Mouse (Mus musculus): ENCODE measurements around the gene Pzp.
A peak's percentile ranks its signal among the peaks of the same experiment; 100 is the strongest.

The Pzp gene

DNA sequence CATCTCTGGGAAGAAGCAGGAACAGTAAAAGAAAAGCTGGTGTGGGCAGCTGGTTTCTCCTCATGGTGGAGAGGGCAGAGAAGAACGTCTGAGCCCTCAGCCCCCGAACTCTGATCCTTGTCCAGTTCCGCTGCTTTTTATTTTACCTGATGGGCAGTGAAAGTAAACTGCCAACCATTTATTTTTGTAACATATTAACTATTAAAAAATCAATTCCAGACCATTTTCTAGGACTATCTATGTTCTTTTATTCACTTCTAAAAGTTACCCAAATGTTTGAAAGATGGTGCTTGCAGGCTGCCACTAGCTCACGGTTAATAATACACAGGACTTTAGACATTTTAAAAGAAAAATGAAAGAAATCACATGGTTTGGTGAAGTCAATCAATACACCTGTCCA lies at the start of gene Pzp:
Gene Pzp (minus strand): TSS at position 120 of the 400 bp plus-strand sequence.
- no peak for TF ChIP-seq GATA4 (IDR thresholded peaks at IDR 0.05; ENCODE audit: insufficient replicate concordance, low read length)

DNA sequence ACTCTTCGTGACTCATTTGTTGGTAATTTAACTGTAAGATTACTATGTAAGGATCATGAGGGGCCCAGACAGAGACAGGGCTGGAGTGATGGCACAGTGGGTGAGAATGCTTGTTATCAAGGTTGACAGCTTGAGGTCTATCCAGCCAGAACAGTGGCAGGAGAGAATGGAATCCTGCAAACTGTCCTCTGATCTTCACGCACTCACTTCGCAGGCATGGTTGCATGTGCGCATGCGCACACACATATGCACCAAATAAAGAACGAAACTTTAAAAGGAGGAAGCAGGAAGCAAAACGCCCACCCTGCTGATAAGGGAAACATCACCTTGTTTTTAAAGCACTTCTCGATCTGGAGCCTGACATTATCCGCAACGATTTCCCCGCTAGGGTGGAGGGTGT lies 40.1 kb upstream of the Pzp start:
- TF ChIP-seq GATA4 (IDR thresholded peaks at IDR 0.05; ENCODE audit: insufficient replicate concordance, low read length), result no peak

DNA sequence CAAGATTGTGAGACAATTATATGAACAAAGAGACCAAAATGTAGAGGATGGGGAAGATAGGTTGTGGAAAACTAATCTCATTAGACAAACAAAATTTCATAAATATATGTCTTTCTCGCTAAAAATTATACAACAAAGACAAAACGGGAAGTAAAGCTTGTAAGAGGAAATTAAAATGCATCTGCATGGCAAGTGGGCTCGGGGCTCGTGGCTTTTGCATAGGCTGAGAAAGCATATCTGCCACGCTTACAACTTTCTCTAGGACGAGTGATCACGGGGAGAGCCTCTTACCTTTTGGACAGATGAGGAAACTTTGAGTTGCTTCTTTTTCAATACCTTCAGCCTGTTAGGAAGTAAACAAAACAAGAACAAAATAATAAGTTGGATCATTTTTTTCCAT lies 27.5 kb upstream of the Pzp start:
- TF ChIP-seq GATA4 (IDR thresholded peaks at IDR 0.05; ENCODE audit: insufficient replicate concordance, low read length), result no peak

DNA sequence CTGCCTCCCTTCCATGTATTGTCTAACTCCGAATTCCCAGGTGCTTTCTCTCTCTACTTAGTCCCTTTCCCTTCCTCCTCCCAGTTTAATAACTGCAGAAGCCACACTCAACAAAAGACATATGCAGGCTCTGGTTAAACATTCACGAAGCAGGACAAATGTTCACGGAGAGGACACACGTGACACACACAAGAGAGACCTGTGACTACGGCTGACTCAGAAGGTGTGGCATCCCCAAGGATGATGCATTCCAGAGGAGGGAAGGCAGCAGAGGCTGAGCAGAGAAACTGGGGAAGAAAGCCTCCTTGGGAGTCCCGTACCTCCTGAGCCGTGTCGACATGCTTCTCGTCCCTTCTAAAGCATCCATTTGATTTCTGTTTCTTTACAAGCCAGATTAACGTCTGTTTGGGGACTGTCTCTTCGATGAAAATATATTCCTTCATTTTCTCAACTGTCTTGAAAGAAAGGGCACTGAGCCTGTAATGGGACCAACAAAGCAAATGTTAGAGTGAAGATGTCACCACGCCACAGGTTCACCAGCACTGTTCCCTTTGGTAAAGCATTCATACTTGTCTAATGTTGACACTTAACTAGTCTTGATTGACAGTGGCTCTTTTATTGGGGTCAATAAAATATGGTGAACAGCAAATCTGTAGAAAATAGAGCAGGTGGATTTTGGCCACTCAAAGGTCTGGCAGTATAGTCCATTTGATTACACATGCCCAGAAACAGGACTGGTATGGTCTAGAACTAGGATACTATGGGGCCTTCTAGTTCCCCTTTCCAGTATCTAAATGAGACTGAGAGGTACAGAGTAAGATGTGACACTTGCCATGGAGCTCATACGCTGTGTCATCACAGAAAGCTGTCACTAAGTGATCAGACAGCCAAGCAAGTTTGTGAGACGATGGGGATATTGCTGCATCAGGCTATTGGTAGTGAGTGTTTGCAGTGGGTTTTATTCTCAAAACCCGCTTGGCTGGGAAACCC lies 23.2 kb upstream of the Pzp start:
- TF ChIP-seq GATA4 (IDR thresholded peaks at IDR 0.05; ENCODE audit: insufficient replicate concordance, low read length), result no peak

DNA sequence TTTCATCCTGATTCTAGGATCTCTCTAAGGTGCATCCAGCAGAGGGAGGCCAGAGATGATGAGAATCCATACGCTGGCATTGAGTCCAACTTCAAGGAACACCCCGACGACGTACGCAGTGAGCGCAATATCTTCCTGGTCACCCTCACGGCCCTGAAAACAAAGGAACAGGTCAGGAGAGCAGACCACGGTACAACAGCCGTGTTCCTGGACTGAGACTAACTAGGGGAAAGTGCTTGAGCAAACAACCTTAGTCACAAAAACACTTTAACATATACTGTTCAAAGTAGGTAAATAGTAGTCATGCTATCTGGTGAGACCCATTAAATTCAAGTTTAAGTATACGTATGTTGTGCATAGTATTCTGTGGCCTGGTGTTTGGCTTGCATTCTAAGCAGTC lies 22.0 kb upstream of the Pzp start:
- no peak for TF ChIP-seq GATA4 (IDR thresholded peaks at IDR 0.05; ENCODE audit: insufficient replicate concordance, low read length)

DNA sequence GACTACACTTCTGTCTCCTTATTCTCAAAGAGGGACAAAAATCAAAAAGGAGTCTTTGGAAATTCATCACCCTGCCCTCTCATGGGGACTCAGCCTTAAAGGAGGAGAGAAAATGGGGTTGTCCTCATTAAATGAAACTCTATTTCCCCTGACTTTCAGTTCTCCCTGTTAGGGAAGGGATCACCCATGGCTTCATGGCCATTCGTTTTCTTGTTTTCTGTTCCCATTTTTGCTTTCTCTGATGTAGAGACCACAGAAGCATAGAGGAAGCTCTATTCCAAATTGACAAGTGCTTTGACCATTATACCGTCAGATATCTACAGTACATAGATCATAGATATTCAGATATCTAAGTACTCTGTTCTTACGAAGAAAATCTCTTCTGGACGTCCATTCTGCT lies 18.9 kb upstream of the Pzp start:
- TF ChIP-seq GATA4 (IDR thresholded peaks at IDR 0.05; ENCODE audit: insufficient replicate concordance, low read length), result no peak

DNA sequence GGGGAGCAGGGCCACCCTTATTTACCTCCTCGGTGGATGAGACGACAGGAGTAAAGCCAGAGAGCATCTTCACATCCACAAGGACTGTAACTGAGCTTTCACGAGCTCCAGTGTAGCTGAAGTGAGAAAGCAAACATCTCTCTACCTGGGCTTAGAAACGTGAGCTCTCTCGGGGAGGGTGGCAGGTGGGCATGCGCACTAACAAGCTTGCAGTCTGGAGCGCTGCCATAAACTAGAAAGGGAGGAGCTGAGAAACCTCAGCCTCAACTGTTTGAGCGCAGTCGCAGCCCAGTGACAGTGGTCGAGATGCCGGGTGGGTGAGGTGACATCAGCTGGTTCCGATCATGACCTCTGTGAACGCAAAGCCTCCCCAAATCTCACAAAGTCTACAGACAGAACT lies 16.7 kb upstream of the Pzp start:
- no peak for TF ChIP-seq GATA4 (IDR thresholded peaks at IDR 0.05; ENCODE audit: insufficient replicate concordance, low read length)

DNA sequence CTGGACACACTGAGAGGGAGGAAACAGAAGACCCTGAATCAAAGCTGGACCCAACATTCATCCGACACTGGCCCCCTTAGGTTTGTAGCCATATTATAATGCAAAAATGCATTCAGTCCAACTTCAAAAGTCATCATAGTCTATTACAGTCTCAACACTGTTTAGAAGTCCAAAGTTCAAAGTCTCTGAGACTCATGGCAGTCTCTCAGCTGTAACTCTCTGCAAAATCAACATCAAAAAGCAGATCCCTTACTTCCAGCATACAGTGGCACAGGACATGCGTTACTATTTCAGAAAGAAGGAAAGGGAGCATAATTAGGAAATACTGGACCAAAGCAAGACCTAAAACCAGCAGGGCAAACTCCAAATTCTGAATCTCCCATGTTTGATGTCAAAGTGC lies 8.7 kb upstream of the Pzp start:
- TF ChIP-seq GATA4 (IDR thresholded peaks at IDR 0.05; ENCODE audit: insufficient replicate concordance, low read length), result no peak

DNA sequence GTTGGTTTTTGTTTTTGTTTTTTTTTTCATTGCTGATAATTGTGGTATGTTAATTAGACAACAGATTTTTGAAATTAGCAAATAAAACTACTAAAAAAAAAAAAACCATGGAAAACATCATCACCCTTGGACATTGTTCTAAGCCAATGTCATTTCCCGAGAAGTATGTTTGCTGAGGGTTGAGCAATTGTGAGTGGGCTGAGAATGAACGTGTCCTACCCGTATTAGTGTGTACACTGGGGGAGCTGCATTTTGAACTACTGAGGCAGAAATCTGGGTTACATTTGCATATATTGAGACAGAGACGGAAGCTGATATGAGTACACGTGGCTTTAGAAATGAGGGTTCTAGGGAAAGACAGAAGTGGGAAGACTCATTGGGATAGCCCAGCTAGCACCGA lies 6.8 kb upstream of the Pzp start:
- TF ChIP-seq GATA4 (IDR thresholded peaks at IDR 0.05; ENCODE audit: insufficient replicate concordance, low read length), result no peak

DNA sequence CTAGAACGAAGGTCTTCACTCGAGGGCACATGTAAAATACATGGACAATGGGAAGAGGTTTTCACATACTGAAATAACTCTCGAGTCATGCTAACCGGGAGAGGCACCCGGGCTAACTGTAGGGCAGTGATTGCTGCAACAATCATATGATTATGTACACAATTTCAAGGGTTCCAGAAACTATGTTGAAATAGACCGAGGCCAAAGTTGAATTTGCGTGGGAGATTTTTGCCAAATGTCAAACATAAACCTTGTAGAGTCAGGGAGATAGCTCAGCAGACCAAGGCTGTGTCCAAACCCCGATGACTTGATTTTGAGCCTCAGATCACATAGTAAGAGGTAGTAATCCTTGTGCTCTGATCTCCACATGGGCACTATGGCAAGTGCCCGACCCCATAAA lies 6.2 kb upstream of the Pzp start:
- TF ChIP-seq GATA4 (IDR thresholded peaks at IDR 0.05; ENCODE audit: insufficient replicate concordance, low read length), result no peak

DNA sequence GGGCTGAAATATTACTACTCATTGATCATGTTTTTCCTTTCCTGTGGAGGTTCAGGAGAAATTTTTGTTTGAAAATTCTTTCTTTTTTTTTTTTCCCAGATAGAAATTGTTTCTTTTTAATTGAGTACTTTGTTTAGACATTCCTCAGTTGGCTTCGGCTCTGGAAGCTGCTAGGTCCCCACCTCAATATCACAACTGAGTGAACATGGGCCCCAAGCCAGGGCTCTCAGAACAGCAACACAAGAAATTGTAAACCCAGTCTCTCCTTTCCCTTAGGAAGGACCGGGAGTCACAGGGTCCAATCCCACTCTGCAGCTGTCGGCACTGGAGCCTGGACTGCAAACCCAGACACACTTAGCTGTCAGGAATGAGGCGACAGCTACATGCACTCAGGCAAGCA lies 2.0 kb upstream of the Pzp start:
- no peak for TF ChIP-seq GATA4 (IDR thresholded peaks at IDR 0.05; ENCODE audit: insufficient replicate concordance, low read length)

DNA sequence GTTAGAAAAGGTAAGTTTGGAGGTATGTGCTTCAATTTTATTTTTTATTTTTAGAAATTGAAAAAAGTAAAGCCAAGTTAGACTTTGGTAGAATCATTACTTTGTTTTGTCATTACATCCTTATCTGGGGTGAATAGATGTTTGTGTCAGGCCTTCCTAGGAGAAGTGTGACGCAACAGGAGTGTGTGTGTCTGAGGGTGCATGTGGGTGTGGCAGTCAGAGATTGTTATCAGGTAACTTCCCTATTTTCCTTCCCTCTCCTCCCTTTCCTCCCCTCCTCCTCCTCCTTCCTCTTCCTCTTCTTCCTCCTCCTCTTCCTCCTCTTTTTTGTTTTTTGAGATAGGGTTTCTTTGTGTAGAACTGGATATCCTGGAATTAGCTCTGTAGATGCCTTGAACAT lies 590 bp upstream of the Pzp start:
- TF ChIP-seq GATA4 (IDR thresholded peaks at IDR 0.05; ENCODE audit: insufficient replicate concordance, low read length), result peak; percentile 100

DNA sequence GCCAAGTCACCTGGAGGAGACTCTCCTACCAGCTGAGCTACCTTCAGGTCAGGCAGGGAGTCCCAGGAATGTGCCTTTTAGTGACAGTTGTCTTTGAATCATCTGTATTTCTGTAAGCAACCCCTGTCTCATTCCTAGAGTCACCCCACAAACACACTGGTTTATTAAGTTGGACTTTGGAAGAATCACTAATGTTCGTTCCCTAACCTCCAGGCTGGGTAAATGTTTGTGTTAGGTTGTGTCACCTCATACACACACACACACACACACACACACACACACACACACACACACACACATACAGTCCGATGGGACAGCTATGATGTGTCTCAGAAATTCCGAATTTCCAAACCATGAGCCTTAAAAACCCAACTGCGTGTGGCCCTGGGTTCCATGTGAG lies 719 bp downstream of the Pzp start:
- TF ChIP-seq GATA4 (IDR thresholded peaks at IDR 0.05; ENCODE audit: insufficient replicate concordance, low read length), result no peak

DNA sequence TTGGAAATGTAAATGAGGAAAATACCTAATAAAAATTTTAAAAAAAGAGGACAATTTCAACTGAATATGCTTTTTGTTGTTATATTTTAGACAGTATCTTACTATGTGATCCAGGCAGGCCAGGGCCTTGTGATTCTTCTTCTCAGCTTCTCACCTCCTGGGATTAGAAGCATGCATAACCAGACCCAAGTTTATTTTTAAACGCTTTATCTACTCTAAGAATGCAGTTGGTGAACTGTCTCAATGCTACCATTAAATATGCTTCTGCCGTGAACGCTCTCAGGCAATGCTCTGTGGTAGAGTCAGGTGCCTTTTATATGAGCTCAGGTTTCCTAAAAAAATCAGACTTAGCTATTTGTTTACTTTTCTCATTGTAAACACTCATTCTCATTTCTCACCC lies 3.2 kb downstream of the Pzp start:
- no peak for TF ChIP-seq GATA4 (IDR thresholded peaks at IDR 0.05; ENCODE audit: insufficient replicate concordance, low read length)

DNA sequence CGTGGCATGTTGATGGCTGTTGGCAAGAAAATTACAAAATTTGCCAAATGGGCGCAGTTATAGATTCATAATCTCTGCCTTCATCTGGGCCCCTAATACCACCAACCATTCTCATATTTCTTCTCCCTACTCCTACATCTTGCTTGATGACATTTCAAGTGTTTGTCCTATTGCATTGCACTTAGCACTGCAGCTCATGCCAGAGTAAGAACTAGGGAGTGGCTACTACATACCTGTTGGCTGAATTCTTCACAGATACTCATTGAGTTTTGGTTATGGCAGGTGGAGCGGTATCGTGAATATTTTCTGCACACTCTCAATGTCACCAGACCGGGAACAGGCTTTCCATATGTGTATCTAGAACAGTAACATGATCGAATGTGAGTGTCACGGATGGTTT lies 7.4 kb downstream of the Pzp start:
- no peak for TF ChIP-seq GATA4 (IDR thresholded peaks at IDR 0.05; ENCODE audit: insufficient replicate concordance, low read length)

DNA sequence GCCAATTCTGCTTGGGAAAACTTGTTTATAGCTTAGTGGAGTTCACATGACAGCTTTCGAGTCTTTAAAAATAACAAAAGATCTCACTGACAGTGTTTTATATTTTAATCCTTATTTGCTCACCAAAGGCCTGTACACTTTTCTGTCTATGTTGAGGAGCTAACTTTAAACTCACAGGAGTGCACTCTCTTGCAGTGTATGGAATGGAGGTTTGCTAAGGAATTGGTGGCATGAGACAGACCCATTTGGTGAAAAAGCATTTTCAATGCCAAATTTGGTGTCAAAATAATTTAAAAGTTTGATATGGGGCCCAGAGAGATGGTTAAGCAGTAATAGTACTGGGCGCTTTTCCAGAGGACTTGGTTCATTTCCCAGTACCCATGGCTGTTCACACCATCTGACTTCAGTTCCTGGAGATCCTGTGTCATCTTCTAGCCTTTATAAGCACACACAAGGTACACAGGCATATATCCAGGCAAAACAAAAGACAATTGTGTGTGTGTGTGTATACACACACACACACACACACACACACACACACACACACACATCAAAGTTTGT lies 20.8 kb downstream of the Pzp start:
- no peak for TF ChIP-seq GATA4 (IDR thresholded peaks at IDR 0.05; ENCODE audit: insufficient replicate concordance, low read length)

DNA sequence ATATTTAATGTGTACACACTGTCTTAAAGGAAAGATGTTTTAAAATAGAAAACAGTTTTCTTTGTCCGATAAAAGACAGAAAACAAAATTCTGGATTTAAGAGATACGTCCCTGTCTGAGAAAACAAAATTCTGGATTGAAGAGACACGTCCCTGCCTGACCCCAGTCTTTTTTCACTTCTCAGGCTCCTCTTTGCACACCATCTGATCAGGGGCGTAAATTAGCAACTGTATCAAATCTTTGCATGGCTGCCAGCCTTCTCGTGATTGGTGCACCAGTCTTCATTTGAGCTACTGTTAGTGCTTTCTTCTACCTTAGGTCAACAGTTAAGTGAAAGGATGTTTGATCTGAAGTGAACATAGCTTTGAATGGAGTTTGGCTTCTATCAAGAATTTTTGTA lies 21.8 kb downstream of the Pzp start:
- TF ChIP-seq GATA4 (IDR thresholded peaks at IDR 0.05; ENCODE audit: insufficient replicate concordance, low read length), result no peak
